Mouse (Mus musculus): ENCODE measurements around the gene Noc2l.

- TF ChIP-seq CTCF (IDR thresholded peaks at IDR 0.05; ENCODE audit: low read depth) (no peak), EP300 (IDR thresholded peaks at IDR 0.05; ENCODE audit: low read depth) (no peak)
These were observed 18.0 kb upstream of the Noc2l start for GRCm38 (mm10) chr4:156217838-156218237.
